In the genomic region with DNA sequence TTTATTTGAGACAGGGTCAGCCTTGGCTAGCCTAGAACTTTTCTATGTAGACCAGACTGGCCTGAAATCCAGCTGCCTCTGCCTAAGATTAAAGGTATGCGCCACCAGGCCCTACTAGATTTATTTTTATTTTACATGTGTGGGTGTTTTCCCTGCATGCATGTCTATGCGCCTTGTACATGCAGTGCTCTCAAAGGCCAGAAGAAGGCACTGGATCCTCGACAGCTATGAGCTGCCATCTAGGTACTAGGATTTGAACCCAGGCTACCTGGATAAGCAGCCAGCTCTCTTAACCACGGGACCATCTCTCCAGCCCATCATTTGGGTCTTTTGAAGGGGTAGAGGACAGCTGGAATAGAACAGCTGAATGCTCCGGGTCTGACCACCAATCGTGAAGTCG, we compare ENCODE assay signal across 24 mouse cellular contexts. TPM values are rescaled to one million over a fixed set of nuclear protein-coding genes. Genes with fewer than 3 reads are reported as not detected.
DNase-seq lines count a peak whose midpoint lies in the region; ATAC-seq and TF ChIP-seq lines count a peak whose summit lies in the region.
"Had no signal": no experiment of that assay in that cellular context is flagged by ENCODE, and none has a peak within 500 bp of the region (broad histone marks: within the 10 kb centered on the region; RNA-seq: fewer than 3 reads in every experiment).

No protein-coding gene starts in this region.

- no peak overlapping the region for H3K9ac ChIP-seq in kidney, postnatal 0 days (ENCODE audit: low read depth, low read length)
- no peak overlapping the region for H3K9ac ChIP-seq in liver, postnatal 0 days (replicated peaks)
- no peak overlapping the region for H3K9ac ChIP-seq in liver, embryonic 11.5 days (ENCODE audit: low read depth, low read length)
- no peak overlapping the region for H3K9ac ChIP-seq in intestine, postnatal 0 days (ENCODE audit: low read depth, low read length)
- H3K9ac ChIP-seq: forebrain, postnatal 0 days; hindbrain, embryonic 13.5 days; limb, embryonic 15.5 days; lung, embryonic 14.5 days had no signal

- no peak for TF ChIP-seq POLR2A in kidney, adult 2 months (IDR thresholded peaks at IDR 0.05; ENCODE audit: low read depth, low read length)
- no peak for TF ChIP-seq POLR2A in cortical plate, adult 2 months (IDR thresholded peaks at IDR 0.05; ENCODE audit: extremely low read depth, insufficient read depth, low read length)

- TF ChIP-seq EP300 in liver, postnatal 0 days (IDR thresholded peaks at IDR 0.05; ENCODE audit: low read depth), result no peak

- no peaks in the 10 kb centered on the region for H3K27me3 ChIP-seq in kidney, postnatal 0 days (ENCODE audit: insufficient read depth, low read length)
- H3K27me3 ChIP-seq in kidney, adult 2 months (replicated peaks; ENCODE audit: control insufficient read depth, insufficient read depth, low read length), result no peaks in the 10 kb centered on the region
- H3K27me3 ChIP-seq in liver, postnatal 0 days (ENCODE audit: insufficient read depth, low read length), result no peaks in the 10 kb centered on the region
- H3K27me3 ChIP-seq in liver, embryonic 11.5 days (replicated peaks; ENCODE audit: control insufficient read depth, insufficient read depth, low read length), result no peaks in the 10 kb centered on the region
- H3K27me3 ChIP-seq in intestine, postnatal 0 days (replicated peaks; ENCODE audit: control insufficient read depth, insufficient read depth, low read length), result no peaks in the 10 kb centered on the region
- H3K27me3 ChIP-seq: hindbrain, embryonic 13.5 days; limb, embryonic 15.5 days; neural tube, embryonic 13.5 days had no signal

- peaks cover 9% of the 10 kb centered on the region; the same call in 1 of the 2 replicates for H3K4me1 ChIP-seq in kidney, postnatal 0 days (replicated peaks; ENCODE audit: insufficient read depth, low read length)
- peaks cover 52% of the 10 kb centered on the region for H3K4me1 ChIP-seq in kidney, adult 2 months (ENCODE audit: control insufficient read depth, insufficient read depth, low read length)
- H3K4me1 ChIP-seq in liver, postnatal 0 days (ENCODE audit: insufficient read depth), result peaks cover 71% of the 10 kb centered on the region
- H3K4me1 ChIP-seq in liver, embryonic 11.5 days (replicated peaks; ENCODE audit: control insufficient read depth, insufficient read depth, low read length), result peaks cover 16% of the 10 kb centered on the region
- peaks cover 10% of the 10 kb centered on the region for H3K4me1 ChIP-seq in cortical plate, adult 2 months (ENCODE audit: control insufficient read depth, insufficient read depth, low read length)
- H3K4me1 ChIP-seq in intestine, postnatal 0 days (replicated peaks; ENCODE audit: control insufficient read depth, insufficient read depth, low read length), result peaks cover 10% of the 10 kb centered on the region

- H3K4me3 ChIP-seq in kidney, postnatal 0 days (replicated peaks; ENCODE audit: low read depth, low read length), result no peak overlapping the region
- no peak overlapping the region for H3K4me3 ChIP-seq in kidney, adult 2 months (ENCODE audit: insufficient read depth, low read depth, low read length)
- no peak overlapping the region for H3K4me3 ChIP-seq in liver, postnatal 0 days (ENCODE audit: low read depth, low read length)
- H3K4me3 ChIP-seq in liver, embryonic 11.5 days (ENCODE audit: low read depth, low read length), result no peak overlapping the region
- no peak overlapping the region for H3K4me3 ChIP-seq in cortical plate, adult 2 months (ENCODE audit: insufficient read depth, low read length)
- H3K4me3 ChIP-seq in intestine, postnatal 0 days (ENCODE audit: low read depth, low read length), result no peak overlapping the region
- H3K4me3 ChIP-seq: erythroblast, embryonic 14.5 days; hindbrain, embryonic 13.5 days; limb, embryonic 10.5 days; limb, embryonic 15.5 days; neural tube, embryonic 13.5 days had no signal

- no peak overlapping the region for H3K4me2 ChIP-seq in kidney, postnatal 0 days (ENCODE audit: low read length)
- no peak overlapping the region for H3K4me2 ChIP-seq in liver, postnatal 0 days (ENCODE audit: low read depth, low read length)
- no peak overlapping the region for H3K4me2 ChIP-seq in liver, embryonic 11.5 days
- no peak overlapping the region; the same call in 1 of the 2 replicates for H3K4me2 ChIP-seq in intestine, postnatal 0 days (replicated peaks; ENCODE audit: low read depth)
- H3K4me2 ChIP-seq: heart, embryonic 11.5 days; hindbrain, embryonic 13.5 days; limb, embryonic 15.5 days; lung, embryonic 14.5 days; midbrain, embryonic 11.5 days; neural tube, embryonic 13.5 days had no signal

- H3K27ac ChIP-seq in kidney, postnatal 0 days, result no peak overlapping the region; the same call in 1 of the 2 replicates
- no peak overlapping the region for H3K27ac ChIP-seq in kidney, adult 2 months (ENCODE audit: insufficient read depth, low read depth, low read length)
- H3K27ac ChIP-seq in liver, postnatal 0 days (ENCODE audit: low read depth), result peak overlapping the region; percentile 72
- no peak overlapping the region for H3K27ac ChIP-seq in liver, embryonic 11.5 days (ENCODE audit: low read depth, low read length)
- H3K27ac ChIP-seq in cortical plate, adult 2 months (ENCODE audit: insufficient read depth, low read length), result no peak overlapping the region
- peak overlapping the region; percentile 62 for H3K27ac ChIP-seq in intestine, postnatal 0 days (ENCODE audit: low read depth, low read length)
- H3K27ac ChIP-seq: hindbrain, embryonic 13.5 days; limb, embryonic 10.5 days; limb, embryonic 15.5 days; neural tube, embryonic 13.5 days had no signal

- DNase-seq in kidney, postnatal 0 days (ENCODE audit: low spot score), result no peak
- DNase-seq in kidney, adult 2 months, result no peak
- DNase-seq in liver, postnatal 0 days, result no peak
- no peak for DNase-seq in liver, embryonic 11.5 days (ENCODE audit: low spot score)
- DNase-seq in adrenal gland, adult 18-20 months (ENCODE audit: low spot score in 2 of 2), result no peak
- DNase-seq in urinary bladder, postnatal 14 days (ENCODE audit: low spot score), result no peak
- DNase-seq: adrenal gland, postnatal 14 days; B cell, adult 2 months; cerebellum, adult 11-12 months; cerebellum, postnatal 10 days; forebrain, postnatal 0 days; gastrocnemius, postnatal 14 days; heart, postnatal 36 days; kidney, adult 8-10 months; lung, embryonic 14.5 days had no signal

- 0 out of 2 replicates have a peak, but pooled peaks have one; percentile 3 for TF ChIP-seq CTCF in kidney, postnatal 0 days (IDR thresholded peaks at IDR 0.05; ENCODE audit: low read depth)
- no peak for TF ChIP-seq CTCF in kidney, adult 2 months (conservative IDR thresholded peaks at IDR 0.05; ENCODE audit: insufficient read depth, insufficient read length, low read depth, low read length)
- 0 out of 2 replicates have a peak, but pooled peaks have one; percentile 9 for TF ChIP-seq CTCF in liver, postnatal 0 days (IDR thresholded peaks at IDR 0.05; ENCODE audit: low read depth)
- TF ChIP-seq CTCF in cortical plate, adult 2 months (IDR thresholded peaks at IDR 0.05; ENCODE audit: extremely low read depth, insufficient read depth, low read length), result peak; percentile 31; the same call in 1 of the 2 replicates
- TF ChIP-seq CTCF in intestine, postnatal 0 days (IDR thresholded peaks at IDR 0.05; ENCODE audit: low read depth), result peak; percentile 53

- H3K9me3 ChIP-seq in kidney, postnatal 0 days (replicated peaks; ENCODE audit: low read length), result no peaks in the 10 kb centered on the region
- H3K9me3 ChIP-seq in liver, postnatal 0 days (ENCODE audit: low read length), result no peaks in the 10 kb centered on the region
- H3K9me3 ChIP-seq in liver, embryonic 11.5 days (ENCODE audit: control insufficient read depth, low read length), result no peaks in the 10 kb centered on the region
- H3K9me3 ChIP-seq in intestine, postnatal 0 days (ENCODE audit: control insufficient read depth), result no peaks in the 10 kb centered on the region
- H3K9me3 ChIP-seq: hindbrain, embryonic 13.5 days; limb, embryonic 10.5 days; limb, embryonic 15.5 days; neural tube, embryonic 13.5 days had no signal

- ATAC-seq in kidney, postnatal 0 days (replicated peaks; ENCODE audit: low FRiP score, low read depth), result no peak
- ATAC-seq in liver, postnatal 0 days, result no peak
- no peak for ATAC-seq in liver, embryonic 11.5 days (replicated peaks; ENCODE audit: low FRiP score)
- no peak for ATAC-seq in intestine, postnatal 0 days
- ATAC-seq: forebrain, postnatal 0 days had no signal

- WGBS in kidney, postnatal 0 days, result 88% methylated on average over 7 of the region's 7 CpGs
- 85% methylated on average over 7 of the region's 7 CpGs for WGBS in kidney, adult 2 months
- 80% methylated on average over 7 of the region's 7 CpGs for WGBS in liver, postnatal 0 days (ENCODE audit: insufficient replicate concordance)
- 85% methylated on average over 7 of the region's 7 CpGs for WGBS in liver, embryonic 11.5 days
- 88% methylated on average over 7 of the region's 7 CpGs for WGBS in intestine, postnatal 0 days

- H3K36me3 ChIP-seq in kidney, postnatal 0 days (ENCODE audit: insufficient read depth, low read length), result no peaks in the 10 kb centered on the region
- no peaks in the 10 kb centered on the region; the same call in 1 of the 2 replicates for H3K36me3 ChIP-seq in kidney, adult 2 months (ENCODE audit: control insufficient read depth, insufficient read depth, low read length)
- peaks cover 42% of the 10 kb centered on the region for H3K36me3 ChIP-seq in liver, postnatal 0 days (replicated peaks; ENCODE audit: insufficient read depth, low read length)
- H3K36me3 ChIP-seq in liver, embryonic 11.5 days (ENCODE audit: control insufficient read depth, insufficient read depth, low read length), result no peaks in the 10 kb centered on the region; the same call in 1 of the 2 replicates
- peaks cover 55% of the 10 kb centered on the region for H3K36me3 ChIP-seq in intestine, postnatal 0 days (ENCODE audit: control insufficient read depth, insufficient read depth)
- H3K36me3 ChIP-seq: hindbrain, embryonic 13.5 days; limb, embryonic 10.5 days; limb, embryonic 15.5 days; neural tube, embryonic 13.5 days had no signal

RNA-seq across cellular contexts. Expression of a gene that starts 20.1 kb away (rescaled TPM):
- polyA plus RNA-seq in kidney, postnatal 0 days (2015; fragmentation: Nextera tagmentation; extraction: Ambion mirVana), result 53.1 and 57.3 TPM in 2 replicates
- 286 and 363 TPM in 2 replicates for polyA plus RNA-seq in kidney, adult 2 months (2012; rRNA removed)
- polyA plus RNA-seq in liver, postnatal 0 days (2015; fragmentation: Nextera tagmentation; extraction: Ambion mirVana), result 226 and 249 TPM in 2 replicates
- polyA plus RNA-seq in liver, embryonic 11.5 days (2014; fragmentation: Nextera tagmentation; extraction: Ambion mirVana), result 59.9 and 60.1 TPM in 2 replicates
- 74.0 and 76.7 TPM in 2 replicates for polyA plus RNA-seq in cortical plate, adult 2 months (2012; rRNA removed)
- 1,614 and 1,691 TPM in 2 replicates for polyA plus RNA-seq in intestine, postnatal 0 days (2015; fragmentation: Nextera tagmentation; extraction: Ambion mirVana)
- total RNA-seq in adrenal gland, adult 18-20 months (2021), result 100 to 1,000 TPM; 284 to 447 TPM

RNA-seq across cellular contexts. Expression of a gene that starts 21.5 kb away (rescaled TPM):
- 19.0 and 21.6 TPM in 2 replicates for polyA plus RNA-seq in kidney, postnatal 0 days (2015; fragmentation: Nextera tagmentation; extraction: Ambion mirVana)
- 8.0 and 17.0 TPM in 2 replicates for polyA plus RNA-seq in kidney, adult 2 months (2012; rRNA removed)
- polyA plus RNA-seq in liver, postnatal 0 days (2015; fragmentation: Nextera tagmentation; extraction: Ambion mirVana), result 9.4 and 11.9 TPM in 2 replicates
- polyA plus RNA-seq in liver, embryonic 11.5 days (2014; fragmentation: Nextera tagmentation; extraction: Ambion mirVana), result 14.5 and 16.2 TPM in 2 replicates
- polyA plus RNA-seq in cortical plate, adult 2 months (2012; rRNA removed), result 18.0 and 19.7 TPM in 2 replicates
- 12.0 and 17.4 TPM in 2 replicates for polyA plus RNA-seq in intestine, postnatal 0 days (2015; fragmentation: Nextera tagmentation; extraction: Ambion mirVana)
- 10 to 100 TPM; 15.4 to 29.0 TPM for total RNA-seq in adrenal gland, adult 18-20 months (2021)

Comparison
In these comparisons a context has a peak if more than half of its experiments do, and no peak if none do; other contexts are left out.
1. H3K27ac ChIP-seq: peak in liver, postnatal 0 days (single experiment) and intestine, postnatal 0 days (single experiment); none in kidney, postnatal 0 days (single experiment), kidney, adult 2 months (single experiment), liver, embryonic 11.5 days (single experiment) and cortical plate, adult 2 months (single experiment).